Mouse (Mus musculus) heart, embryonic 15.5 days (tissue): Measurements from ENCODE around the gene Bmp5. TPM values are rescaled to one million over a fixed set of nuclear protein-coding genes. Genes with fewer than 3 reads are reported as not detected.

Experiments
- ATAC-seq: fragments of 200-750 bp; cut with Nextera tagmentation; replicated peaks from 2 replicates; pipeline ENCODE4 v1.8.0; 2017; ENCODE audit warnings: low read depth, moderate TSS enrichment; ENCODE audit not compliant: insufficient number of reproducible peaks, insufficient read depth, low FRiP score
- H3K27ac ChIP-seq: fragments of 300-500 bp; sonication (generic); 2 replicates; pipeline ENCODE4 v1.5.1; 2015; ENCODE audit warnings: mild to moderate bottlenecking, inconsistent platforms
- H3K27me3 ChIP-seq: fragments of 300-500 bp; sonication (generic); 2 replicates; pipeline ENCODE4 v1.6.1; 2015; ENCODE audit warnings: inconsistent platforms
- H3K36me3 ChIP-seq: fragments of 300-500 bp; sonication (generic); 2 replicates; pipeline ENCODE4 v1.6.1; 2015; ENCODE audit warnings: mild to moderate bottlenecking, inconsistent platforms
- H3K4me1 ChIP-seq: fragments of 300-500 bp; sonication (generic); replicated peaks from 2 replicates; pipeline ENCODE4 v1.6.1; 2015; ENCODE audit warnings: inconsistent platforms
- H3K4me2 ChIP-seq: fragments of 300-500 bp; sonication (generic); 2 replicates; pipeline ENCODE4 v1.6.1; 2015; ENCODE audit warnings: inconsistent platforms, mild to moderate bottlenecking, moderate library complexity
- H3K4me3 ChIP-seq: fragments of 300-500 bp; sonication (generic); 2 replicates; pipeline ENCODE4 v1.5.1; 2015; ENCODE audit warnings: mild to moderate bottlenecking, inconsistent platforms
- H3K9ac ChIP-seq: fragments of 300-500 bp; sonication (generic); 2 replicates; pipeline ENCODE4 v1.6.1; 2015; ENCODE audit warnings: mild to moderate bottlenecking, inconsistent platforms
- H3K9me3 ChIP-seq: fragments of 300-500 bp; sonication (generic); replicated peaks from 2 replicates; pipeline ENCODE4 v1.6.1; 2016; ENCODE audit warnings: inconsistent platforms
- WGBS: fragments of 180-500 bp; shearing (Covaris S2); methylation state at CpG from one replicate; pipeline ENCODE4 v1.1.7; 2015; ENCODE audit warnings: mixed read lengths; 5-methylcytosine and 5-hydroxymethylcytosine counted together
- microRNA-seq: library from miRNA; unstranded; fragments of <30 nt; microRNA quantifications from one replicate; pipeline ENCODE4, GENCODE M21; 2016
- polyA plus RNA-seq: library from polyadenylated mRNA; unstranded; fragments of >200 nt; fragmentation: Nextera tagmentation; extraction: Ambion mirVana; gene quantifications from 2 replicates; pipeline ENCODE4 v1.2.1, GENCODE M21; 2015

Gene Bmp5
- polyA plus RNA-seq, 1 experiment from 2014 or later: 5.4 TPM

DNA sequence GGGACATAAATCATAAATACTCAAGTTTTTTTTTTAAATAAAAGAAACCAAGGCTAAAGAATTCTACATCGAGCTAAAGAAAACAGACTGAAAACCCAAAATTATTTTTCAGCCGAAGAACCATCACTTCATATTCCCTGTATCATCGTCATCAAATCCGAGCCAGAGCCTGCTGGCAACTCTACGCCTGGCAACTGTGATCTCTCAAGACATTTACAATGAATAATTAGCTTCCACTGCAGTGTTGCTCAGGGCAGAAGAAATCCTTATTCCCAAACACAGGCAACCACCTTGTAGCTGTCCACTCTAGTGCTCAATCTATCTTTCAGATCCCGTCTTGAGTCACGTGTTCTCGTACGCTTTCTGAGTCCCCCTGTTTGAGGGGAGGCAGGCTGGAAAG, 126.1 kb downstream of the Bmp5 start:
- 62% methylated on average over 9 of the region's 9 CpGs for WGBS
- no peak for ATAC-seq
- H3K4me3 ChIP-seq: no peak overlapping the region

DNA sequence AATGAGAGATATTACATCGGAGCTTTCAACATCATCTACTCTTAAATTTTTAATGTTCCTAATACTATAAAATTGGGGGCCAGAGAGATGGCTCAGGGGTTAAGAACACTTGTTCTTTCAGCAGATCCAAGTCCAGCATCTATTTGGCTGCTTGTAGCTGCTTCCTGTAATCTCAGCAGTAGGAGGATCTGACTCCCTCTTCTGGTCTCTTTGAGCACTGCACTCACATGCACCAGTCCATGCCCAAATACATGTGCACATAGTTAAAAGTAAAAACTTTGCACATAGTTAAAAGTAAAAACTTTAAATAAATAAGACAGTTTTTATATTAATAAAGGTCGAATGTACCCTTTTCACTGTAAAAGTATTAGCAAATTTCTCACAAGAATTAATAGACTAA, 130.3 kb downstream of the Bmp5 start:
- Histone ChIP-seq H3K9ac (no peak overlapping the region), H3K4me1 (0 out of 2 replicates have a peak, but pooled peaks cover 3% of the 10 kb centered on the region), H3K4me3 (no peak overlapping the region), H3K9me3 (no peaks in the 10 kb centered on the region), H3K27ac (no peak overlapping the region), H3K27me3 (no peaks in the 10 kb centered on the region), H3K36me3 (no peaks in the 10 kb centered on the region), H3K4me2 (no peak overlapping the region)
- 55% methylated on average over 2 of the region's 2 CpGs for WGBS
- ATAC-seq: no peak

More for the DNA sequence above, 126.1 kb downstream of the Bmp5 start:
- H3K4me2 ChIP-seq: no peak overlapping the region
- H3K27ac ChIP-seq: no peak overlapping the region
- no peaks in the 10 kb centered on the region for H3K4me1 ChIP-seq
- H3K9me3 ChIP-seq: no peaks in the 10 kb centered on the region
- no peaks in the 10 kb centered on the region for H3K36me3 ChIP-seq
- H3K27me3 ChIP-seq: no peaks in the 10 kb centered on the region
- no peak overlapping the region for H3K9ac ChIP-seq

DNA sequence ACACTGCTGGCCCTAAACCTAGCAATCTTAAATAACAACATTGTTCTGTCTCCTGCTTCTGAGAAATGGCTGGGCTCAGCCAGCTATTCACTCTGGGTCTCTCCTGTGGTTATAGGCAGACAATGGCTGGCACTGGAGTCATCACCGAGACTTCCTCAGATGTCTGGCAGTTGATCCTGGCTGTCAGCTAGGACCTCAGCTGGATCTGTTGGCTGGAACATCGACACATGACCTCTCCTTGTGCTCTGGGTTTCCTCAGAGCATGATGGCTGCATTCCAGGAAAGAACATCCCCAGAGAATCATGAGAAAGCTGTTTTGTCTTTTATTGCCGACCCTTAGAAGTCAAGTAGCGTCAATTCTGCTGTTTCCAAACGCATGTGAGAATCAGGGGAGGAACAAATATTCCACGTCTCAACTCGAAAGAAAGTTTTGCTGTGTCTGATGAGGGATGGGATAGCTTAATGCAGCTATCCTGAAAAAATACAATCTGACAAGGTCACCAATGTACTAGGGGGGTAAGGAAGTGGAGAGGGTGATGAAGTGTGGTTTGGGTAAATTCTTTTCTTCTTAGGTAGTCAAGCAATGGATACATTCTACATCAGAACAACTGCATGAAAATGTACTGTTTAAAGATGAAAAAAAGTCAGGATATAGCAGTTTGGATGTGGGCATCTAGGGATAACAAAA, 135.1 kb downstream of the Bmp5 start:
- no peak overlapping the region for H3K4me3 ChIP-seq
- ATAC-seq: peak; percentile 84
- H3K27ac ChIP-seq: no peak overlapping the region
- no peak overlapping the region for H3K4me2 ChIP-seq
- no peaks in the 10 kb centered on the region for H3K9me3 ChIP-seq
- H3K4me1 ChIP-seq: peaks cover 6% of the 10 kb centered on the region; the same call in 1 of the 2 replicates
- no peak overlapping the region for H3K9ac ChIP-seq
- no peaks in the 10 kb centered on the region for H3K36me3 ChIP-seq
- WGBS: 21% methylated on average over 7 of the region's 7 CpGs
- no peaks in the 10 kb centered on the region for H3K27me3 ChIP-seq

DNA sequence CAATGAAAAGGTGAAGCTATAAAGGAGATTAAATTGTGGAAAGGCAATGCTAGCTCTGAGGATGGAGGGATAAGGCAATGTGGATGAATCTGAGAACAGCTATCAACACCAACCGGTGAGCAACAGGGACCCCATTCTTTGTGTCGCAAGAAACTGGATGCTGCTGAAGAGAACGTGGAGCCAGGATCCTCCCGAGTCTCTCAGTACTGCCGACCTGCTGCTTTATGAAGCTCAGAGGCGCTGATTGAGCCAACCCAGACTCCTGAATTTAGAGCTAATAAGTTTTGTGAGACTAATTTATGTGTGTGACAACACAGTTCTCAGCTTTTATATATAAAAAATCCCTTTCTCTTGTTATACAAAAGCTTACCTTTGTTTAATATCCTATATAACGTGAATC, 136.4 kb downstream of the Bmp5 start:
- Histone ChIP-seq H3K9me3 (no peaks in the 10 kb centered on the region), H3K9ac (no peak overlapping the region), H3K4me2 (no peak overlapping the region), H3K4me3 (no peak overlapping the region), H3K36me3 (no peaks in the 10 kb centered on the region), H3K27me3 (no peaks in the 10 kb centered on the region), H3K27ac (no peak overlapping the region), H3K4me1 (peaks cover 6% of the 10 kb centered on the region; the same call in 1 of the 2 replicates)
- ATAC-seq: no peak
- 46% methylated on average over 7 of the region's 7 CpGs for WGBS

DNA sequence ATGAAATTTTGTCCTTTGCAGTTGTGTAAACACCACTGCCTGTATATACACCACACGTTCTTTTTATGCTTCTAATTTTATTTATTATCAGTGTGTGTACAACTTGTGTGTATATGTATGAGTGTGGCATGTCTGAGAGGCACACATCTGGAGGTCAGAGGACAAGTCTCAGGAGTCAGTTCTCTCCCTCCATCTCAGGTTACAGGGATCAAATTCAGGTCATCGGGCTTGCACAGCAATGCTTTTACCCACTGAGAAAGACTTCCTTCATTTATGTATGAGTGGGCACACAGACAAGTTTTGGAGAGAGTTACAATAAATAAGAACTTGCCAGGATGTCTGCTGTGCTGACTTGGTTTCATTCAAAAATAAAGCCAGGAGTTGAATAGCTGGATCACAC, 140.9 kb downstream of the Bmp5 start:
- ATAC-seq: no peak
- no peak overlapping the region for H3K9ac ChIP-seq
- no peak overlapping the region for H3K27ac ChIP-seq
- H3K27me3 ChIP-seq: no peaks in the 10 kb centered on the region
- 37% methylated on average over 2 of the region's 2 CpGs for WGBS
- H3K4me2 ChIP-seq: no peak overlapping the region
- no peaks in the 10 kb centered on the region for H3K9me3 ChIP-seq
- H3K4me1 ChIP-seq: peaks cover under 1% of the 10 kb centered on the region; the same call in 1 of the 2 replicates
- no peaks in the 10 kb centered on the region for H3K36me3 ChIP-seq
- no peak overlapping the region for H3K4me3 ChIP-seq

DNA sequence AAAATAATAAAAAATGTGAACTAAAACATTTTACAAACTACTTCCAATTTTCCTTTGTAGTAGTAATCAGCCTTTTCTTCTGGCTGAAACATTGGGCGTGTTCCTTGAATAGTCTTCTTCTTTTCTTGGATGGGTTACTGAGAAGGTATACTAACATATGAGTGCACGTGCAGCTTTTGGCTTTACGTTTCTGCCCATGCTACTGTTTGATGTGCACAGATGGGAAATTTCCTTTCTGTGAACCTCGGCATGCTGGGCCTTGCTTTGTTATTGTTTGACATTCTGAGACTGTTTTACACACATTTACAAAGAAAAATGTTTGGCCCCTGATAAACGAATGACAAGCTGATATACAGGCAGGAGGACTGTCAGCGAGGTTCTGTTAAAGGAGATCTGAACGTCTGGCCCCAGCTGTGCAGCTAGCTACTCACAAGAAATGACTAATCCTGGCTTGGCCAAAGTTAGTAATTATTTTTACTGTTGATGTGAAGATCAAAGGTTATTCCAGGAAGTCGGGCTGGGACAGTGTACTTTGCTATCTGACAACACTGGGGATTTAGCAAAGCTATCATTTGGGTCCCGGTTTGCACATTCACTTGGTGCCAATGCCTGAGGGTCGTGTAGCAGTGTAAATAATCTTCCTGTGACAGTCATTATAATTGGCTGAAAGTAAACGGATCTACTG, 152.2 kb downstream of the Bmp5 start:
- no peaks in the 10 kb centered on the region for H3K27me3 ChIP-seq
- H3K9ac ChIP-seq: no peak overlapping the region
- H3K4me1 ChIP-seq: no peaks in the 10 kb centered on the region
- no peak overlapping the region for H3K4me3 ChIP-seq
- H3K9me3 ChIP-seq: no peaks in the 10 kb centered on the region
- no peaks in the 10 kb centered on the region for H3K36me3 ChIP-seq
- 34% methylated on average over 11 of the region's 11 CpGs for WGBS
- ATAC-seq: no peak
- H3K27ac ChIP-seq: no peak overlapping the region
- no peak overlapping the region for H3K4me2 ChIP-seq

DNA sequence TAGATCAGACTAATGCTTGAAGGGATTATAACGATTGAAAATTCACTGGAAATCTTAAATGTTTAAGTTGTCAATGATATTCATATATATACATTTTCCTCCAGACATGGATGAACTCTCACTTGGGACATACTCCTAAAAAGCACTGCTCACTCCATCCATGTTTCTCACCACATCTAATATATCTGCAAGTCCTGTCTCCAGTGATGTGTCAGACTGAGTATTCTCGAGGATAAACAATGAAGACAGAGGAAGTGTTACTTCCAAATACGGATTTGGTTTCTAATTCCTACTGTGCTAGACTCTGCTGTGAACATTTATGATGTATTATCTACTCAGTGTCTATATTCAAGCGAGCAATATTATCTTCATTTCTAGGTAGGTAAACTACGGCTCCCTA, 152.9 kb downstream of the Bmp5 start:
- H3K36me3 ChIP-seq: no peaks in the 10 kb centered on the region
- no peaks in the 10 kb centered on the region for H3K9me3 ChIP-seq
- H3K9ac ChIP-seq: no peak overlapping the region
- no peaks in the 10 kb centered on the region for H3K27me3 ChIP-seq
- H3K4me2 ChIP-seq: no peak overlapping the region
- WGBS: 58% methylated on average over 5 of the region's 5 CpGs
- no peak overlapping the region for H3K27ac ChIP-seq
- no peaks in the 10 kb centered on the region for H3K4me1 ChIP-seq
- no peak for ATAC-seq
- no peak overlapping the region for H3K4me3 ChIP-seq

DNA sequence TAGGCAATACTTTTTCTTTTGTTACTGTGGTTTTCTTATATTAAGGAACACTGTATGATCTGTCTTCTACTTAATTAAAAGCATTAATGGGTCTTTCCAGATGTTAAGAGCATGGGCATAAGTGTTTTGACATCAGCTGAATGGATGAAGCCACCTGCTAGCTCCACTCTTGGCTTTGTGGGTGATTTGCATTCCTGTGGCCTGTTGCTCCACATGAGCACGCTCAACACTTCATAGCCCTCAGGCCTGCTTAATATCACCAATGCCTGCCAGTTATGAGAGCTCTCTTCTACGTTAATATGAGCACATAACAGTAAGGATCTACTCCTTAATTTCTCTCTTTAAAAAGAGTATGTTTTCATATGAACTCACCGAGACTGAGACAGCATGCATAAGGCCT, 169.5 kb downstream of the Bmp5 start:
- H3K4me2 ChIP-seq: no peak overlapping the region
- H3K27ac ChIP-seq: no peak overlapping the region
- H3K4me1 ChIP-seq: 0 out of 2 replicates have a peak, but pooled peaks cover 3% of the 10 kb centered on the region
- no peaks in the 10 kb centered on the region for H3K27me3 ChIP-seq
- H3K4me3 ChIP-seq: no peak overlapping the region
- H3K9me3 ChIP-seq: no peaks in the 10 kb centered on the region
- H3K9ac ChIP-seq: no peak overlapping the region
- no peak for ATAC-seq
- no peaks in the 10 kb centered on the region for H3K36me3 ChIP-seq
- WGBS: 47% methylated on average over 3 of the region's 3 CpGs

Small RNAs within 50 kb of the gene (microRNA-seq; reads per million reads assigned to microRNA genes)
- gene Gm44355: not detected

Other genes with a start within 250 kb of the Bmp5 start
- 73.7 and 85.0 TPM in 2 replicates for gene Tmod3, start 215.7 kb upstream of the Bmp5 start, polyA plus RNA-seq
- gene Tmod2, start 164.0 kb upstream of the Bmp5 start, polyA plus RNA-seq: 5.2 and 8.9 TPM in 2 replicates
- gene Lysmd2, start 149.6 kb upstream of the Bmp5 start, polyA plus RNA-seq: 20.9 and 21.7 TPM in 2 replicates
- 0.15 and 1.4 TPM in 2 replicates for gene Scg3, start 91.3 kb upstream of the Bmp5 start, polyA plus RNA-seq
- 1.0 and 1.7 TPM in 2 replicates for gene Hmgcll1, start 239.5 kb downstream of the Bmp5 start, polyA plus RNA-seq